Mouse (Mus musculus): ENCODE results near the gene Exoc6b. TPM values are rescaled to one million over a fixed set of nuclear protein-coding genes. Genes with fewer than 3 reads are reported as not detected.

The Exoc6b gene
- polyA plus RNA-seq, 1 experiment from 2014 or later, result 32.4 TPM

DNA sequence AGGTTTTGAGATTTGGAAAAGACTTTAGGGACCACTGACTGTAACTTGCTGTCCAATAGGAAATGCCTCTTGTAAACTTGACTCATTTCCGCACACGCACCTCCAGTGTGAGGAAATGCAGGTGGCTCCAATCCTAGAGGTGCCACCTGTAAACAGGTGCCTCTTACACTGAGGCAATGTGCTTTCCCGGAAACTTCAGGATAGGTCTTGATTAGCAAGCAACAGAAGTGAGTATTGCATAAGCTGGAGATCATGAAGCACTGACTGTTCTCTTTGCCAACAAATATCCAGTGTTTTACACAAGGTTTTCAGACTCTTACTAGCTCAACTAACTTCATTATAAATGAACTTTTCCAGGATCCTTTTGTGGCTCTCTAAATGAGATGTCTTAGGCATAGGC is 377.4 kb downstream of the Exoc6b start:
- H3K27me3 ChIP-seq, result no peaks in the 10 kb centered on the region
- in situ Hi-C loops (cut with MboI; ENCODE audit: low pct_unique_long_range_greater_than_20kb), result no loop called here
- CTCF ChIA-PET, result no interaction called here
- POLR2A ChIA-PET, result no interaction called here
- no peak for TF ChIP-seq CTCF (IDR thresholded peaks at IDR 0.05)
- DNase-seq (ENCODE audit: low read depth, low spot score) (no peak), ATAC-seq (no peak)

DNA sequence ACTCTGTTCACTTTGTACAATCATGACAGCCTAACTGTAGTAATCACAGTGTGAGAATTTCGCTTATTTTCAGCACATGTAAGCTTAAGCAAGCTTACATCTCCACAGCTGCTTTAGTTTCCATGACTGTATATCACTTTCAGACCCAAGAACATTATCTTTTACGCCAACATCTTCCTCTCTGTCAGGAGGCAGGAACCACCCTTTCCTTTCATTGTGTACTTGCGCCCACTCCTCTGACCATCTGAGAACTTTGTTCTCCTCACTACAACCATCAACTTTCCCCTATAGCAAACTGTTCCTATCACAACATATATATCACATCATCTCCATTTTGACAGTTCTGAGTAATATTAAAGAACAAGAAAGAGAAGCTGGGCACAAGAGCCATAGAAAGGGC is 391.5 kb downstream of the Exoc6b start:
- POLR2A ChIA-PET, result no interaction called here
- CTCF ChIA-PET, result no interaction called here
- no peak for ATAC-seq
- in situ Hi-C loops (cut with MboI; ENCODE audit: low pct_unique_long_range_greater_than_20kb), result no loop called here
- no peak for TF ChIP-seq CTCF (IDR thresholded peaks at IDR 0.05)
- no peaks in the 10 kb centered on the region for H3K27me3 ChIP-seq
- no peak for DNase-seq (ENCODE audit: low read depth, low spot score)

DNA sequence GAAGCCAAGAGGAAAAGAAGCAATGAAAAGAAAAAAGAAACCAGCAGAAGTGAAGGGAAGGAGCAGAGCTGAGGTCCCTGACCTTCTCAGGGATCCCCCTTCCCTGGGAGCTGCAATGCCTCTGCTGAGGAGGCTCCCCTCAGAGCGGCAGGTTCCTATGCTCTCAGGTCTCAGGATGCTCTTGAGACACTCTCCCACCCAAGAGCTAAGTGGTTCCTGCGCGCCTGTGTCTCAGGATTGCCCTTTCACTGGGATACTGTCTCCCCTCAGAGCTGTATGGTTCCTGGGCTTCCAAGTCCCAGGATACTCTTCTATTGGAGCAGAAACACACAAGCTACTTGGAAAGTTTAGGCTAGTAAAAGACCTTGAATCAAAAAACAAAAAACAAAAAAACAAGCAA is 394.4 kb downstream of the Exoc6b start:
- DNase-seq (ENCODE audit: low read depth, low spot score) (no peak), ATAC-seq (no peak)
- in situ Hi-C loops (cut with MboI; ENCODE audit: low pct_unique_long_range_greater_than_20kb), result no loop called here
- ChIA-PET POLR2A (no interaction called here), CTCF (interaction anchor here (1.2 kb wide), 1 partner anchor 56 kb away, joined by 3 read pairs; no protein-coding TSS in a partner anchor)
- no peak for TF ChIP-seq CTCF (IDR thresholded peaks at IDR 0.05)
- H3K27me3 ChIP-seq, result no peaks in the 10 kb centered on the region

DNA sequence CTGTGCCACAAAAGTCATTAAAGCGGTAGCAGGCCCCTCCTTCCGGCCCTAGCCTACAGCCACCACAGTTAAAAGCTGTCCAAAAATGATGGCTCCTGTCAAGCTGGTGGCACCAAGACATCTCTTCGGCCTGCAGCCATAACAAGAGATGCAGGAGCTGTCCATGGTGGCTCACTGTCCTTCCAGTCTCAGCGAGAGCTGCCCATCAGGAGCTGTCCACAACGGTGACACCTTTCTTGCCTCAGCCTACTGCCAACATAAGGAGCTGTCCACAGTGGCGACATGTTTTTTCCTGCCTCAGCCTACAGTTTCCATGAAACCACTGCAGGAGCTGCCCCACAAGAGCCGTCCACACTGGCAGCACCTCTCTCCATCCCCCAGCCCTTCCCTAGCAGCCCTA is 395.2 kb downstream of the Exoc6b start:
- in situ Hi-C loops (cut with MboI; ENCODE audit: low pct_unique_long_range_greater_than_20kb), result no loop called here

DNA sequence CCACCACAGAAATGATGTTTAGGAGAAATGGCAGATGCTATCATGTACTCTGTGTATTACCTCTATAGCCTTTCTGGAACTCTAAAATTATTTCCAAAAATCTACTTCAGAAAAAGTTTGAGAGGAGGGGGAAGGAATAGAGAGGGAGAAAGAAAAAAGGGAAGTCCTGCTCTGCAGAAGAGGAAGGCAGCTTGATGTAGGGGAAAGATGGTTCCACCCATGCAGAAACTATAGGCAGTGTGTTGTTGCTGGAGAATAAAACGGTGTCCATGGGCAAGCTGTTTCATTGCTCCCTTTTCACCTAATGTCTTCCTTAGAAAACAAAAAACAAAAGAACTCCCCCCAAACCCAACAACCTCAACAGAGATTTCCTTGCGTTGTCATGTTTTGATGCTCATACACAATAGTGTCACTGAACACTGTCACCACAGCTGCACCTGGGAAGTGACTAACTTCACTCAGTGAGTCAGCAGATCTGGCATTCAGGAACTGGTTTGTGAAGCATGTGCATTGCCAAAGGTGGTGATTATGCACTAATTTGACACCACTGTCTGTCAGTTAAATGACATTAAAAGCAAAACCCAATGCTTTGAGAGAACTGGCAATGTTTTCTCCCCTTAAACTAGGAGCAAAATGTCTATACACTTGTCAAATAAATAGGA is 407.7 kb downstream of the Exoc6b start:
- no peak for DNase-seq (ENCODE audit: low read depth, low spot score)
- in situ Hi-C loops (cut with MboI; ENCODE audit: low pct_unique_long_range_greater_than_20kb), result no loop called here
- ChIA-PET POLR2A (no interaction called here), CTCF (interaction anchor here (1.3 kb wide), 1 partner anchor 31 kb away, joined by 3 read pairs; no protein-coding TSS in a partner anchor)
- no peaks in the 10 kb centered on the region for H3K27me3 ChIP-seq
- TF ChIP-seq CTCF (IDR thresholded peaks at IDR 0.05), result no peak
- no peak for ATAC-seq

More for the DNA sequence above, 395.2 kb downstream of the Exoc6b start:
- ChIA-PET POLR2A (no interaction called here), CTCF (no interaction called here)
- no peaks in the 10 kb centered on the region for H3K27me3 ChIP-seq
- no peak for ATAC-seq
- no peak for TF ChIP-seq CTCF (IDR thresholded peaks at IDR 0.05)
- DNase-seq (ENCODE audit: low read depth, low spot score), result no peak

DNA sequence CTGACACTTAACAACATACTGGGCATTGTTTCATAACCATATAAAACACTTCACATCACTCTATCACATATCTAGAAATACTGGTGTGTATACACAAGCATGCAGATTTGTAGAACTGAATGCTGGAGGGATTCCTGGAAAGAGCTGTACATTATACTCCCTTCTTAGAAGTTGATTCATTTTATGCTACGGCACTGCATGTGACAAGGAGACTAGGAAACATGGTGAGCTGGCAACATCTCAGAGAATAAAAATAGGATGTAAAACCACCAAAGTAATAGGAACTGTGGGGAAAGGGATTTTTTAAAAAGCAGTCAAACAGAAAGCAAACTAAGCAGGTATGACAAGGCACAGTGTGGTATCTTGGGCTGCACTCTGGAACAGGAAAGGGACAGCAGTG is 408.3 kb downstream of the Exoc6b start:
- no peak for ATAC-seq
- in situ Hi-C loops (cut with MboI; ENCODE audit: low pct_unique_long_range_greater_than_20kb), result no loop called here
- ChIA-PET CTCF (interaction anchor here (1.3 kb wide), 1 partner anchor 32 kb away, joined by 3 read pairs; no protein-coding TSS in a partner anchor), POLR2A (no interaction called here)
- no peak for DNase-seq (ENCODE audit: low read depth, low spot score)
- TF ChIP-seq CTCF (IDR thresholded peaks at IDR 0.05), result no peak
- H3K27me3 ChIP-seq, result no peaks in the 10 kb centered on the region

DNA sequence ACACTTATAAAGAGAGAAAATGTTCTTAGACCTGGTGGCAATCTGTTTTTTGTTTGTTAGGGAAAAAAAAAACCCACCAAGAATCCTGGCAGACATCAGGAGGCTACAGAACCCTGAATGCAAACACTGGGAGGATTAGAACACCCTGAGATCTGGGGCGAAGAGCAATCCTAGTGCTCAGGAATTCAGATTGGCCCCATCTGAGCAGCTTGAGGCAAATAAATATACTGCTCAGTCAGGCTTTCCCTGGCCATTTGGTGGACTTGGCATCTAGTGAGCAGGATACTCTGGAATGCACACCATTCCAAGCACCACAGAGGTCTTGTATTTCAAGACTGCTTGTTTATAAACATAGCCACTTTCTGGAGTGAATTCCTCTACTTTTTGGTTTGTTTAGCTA is 412.2 kb downstream of the Exoc6b start:
- TF ChIP-seq CTCF (IDR thresholded peaks at IDR 0.05), result no peak
- in situ Hi-C loops (cut with MboI; ENCODE audit: low pct_unique_long_range_greater_than_20kb), result no loop called here
- ChIA-PET CTCF (no interaction called here), POLR2A (interaction anchor here (0.6 kb wide), 1 partner anchor 254 kb away, joined by 3 read pairs; no protein-coding TSS in a partner anchor)
- ATAC-seq (peak; percentile 88), DNase-seq (ENCODE audit: low read depth, low spot score) (peak; percentile 46)
- H3K27me3 ChIP-seq, result no peaks in the 10 kb centered on the region

DNA sequence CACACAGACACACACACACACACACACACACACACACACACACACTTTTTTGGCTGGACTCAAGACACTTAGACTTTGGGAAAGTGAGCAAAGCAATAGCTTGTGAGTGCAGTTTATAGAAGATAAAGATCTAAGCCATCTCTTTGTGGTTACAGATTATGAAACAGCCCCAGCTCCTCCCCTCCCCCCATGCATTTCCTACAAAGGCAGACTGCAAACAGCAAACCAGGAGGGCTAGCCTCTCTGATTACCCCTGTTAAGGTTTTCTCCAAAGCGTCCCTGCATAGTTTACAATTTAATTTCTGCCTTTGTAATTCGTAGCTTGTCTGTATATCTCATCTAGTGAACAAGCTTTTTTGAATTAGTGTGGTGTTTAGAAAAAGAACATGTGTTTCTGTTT is 412.6 kb downstream of the Exoc6b start:
- POLR2A ChIA-PET, result interaction anchor here (0.6 kb wide), 1 partner anchor 255 kb away, joined by 3 read pairs; no protein-coding TSS in a partner anchor
- H3K27me3 ChIP-seq, result no peaks in the 10 kb centered on the region
- no peak for DNase-seq (ENCODE audit: low read depth, low spot score)
- ATAC-seq, result no peak
- no peak for TF ChIP-seq CTCF (IDR thresholded peaks at IDR 0.05)
- CTCF ChIA-PET, result interaction anchor here (2.0 kb wide), 1 partner anchor 13 kb away, joined by 4 read pairs; no protein-coding TSS in a partner anchor
- in situ Hi-C loops (cut with MboI; ENCODE audit: low pct_unique_long_range_greater_than_20kb), result no loop called here

DNA sequence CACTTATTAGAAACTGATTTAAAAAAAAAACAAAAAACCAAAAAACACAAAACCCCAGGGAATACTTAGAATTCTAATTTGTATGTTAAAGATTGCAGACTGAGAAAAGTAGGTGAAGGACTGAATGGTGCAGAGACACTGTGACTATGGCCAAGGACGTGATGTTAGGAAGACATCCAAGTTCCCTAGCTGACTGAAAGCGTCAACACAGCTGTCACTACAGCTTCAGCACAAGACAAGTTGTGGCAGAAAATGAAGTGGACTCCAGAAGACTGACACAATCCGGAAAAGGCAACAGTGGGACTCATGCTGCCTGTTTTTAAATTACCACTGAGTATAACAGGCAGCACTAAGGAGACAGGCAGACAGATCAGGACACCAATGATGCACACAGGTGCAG is 417.4 kb downstream of the Exoc6b start:
- DNase-seq (ENCODE audit: low read depth, low spot score) (no peak), ATAC-seq (no peak)
- ChIA-PET CTCF (no interaction called here), POLR2A (interaction anchor here (0.6 kb wide), 1 partner anchor 84 kb away, joined by 3 read pairs; no protein-coding TSS in a partner anchor)
- no peak for TF ChIP-seq CTCF (IDR thresholded peaks at IDR 0.05)
- in situ Hi-C loops (cut with MboI; ENCODE audit: low pct_unique_long_range_greater_than_20kb), result no loop called here
- H3K27me3 ChIP-seq, result no peaks in the 10 kb centered on the region

DNA sequence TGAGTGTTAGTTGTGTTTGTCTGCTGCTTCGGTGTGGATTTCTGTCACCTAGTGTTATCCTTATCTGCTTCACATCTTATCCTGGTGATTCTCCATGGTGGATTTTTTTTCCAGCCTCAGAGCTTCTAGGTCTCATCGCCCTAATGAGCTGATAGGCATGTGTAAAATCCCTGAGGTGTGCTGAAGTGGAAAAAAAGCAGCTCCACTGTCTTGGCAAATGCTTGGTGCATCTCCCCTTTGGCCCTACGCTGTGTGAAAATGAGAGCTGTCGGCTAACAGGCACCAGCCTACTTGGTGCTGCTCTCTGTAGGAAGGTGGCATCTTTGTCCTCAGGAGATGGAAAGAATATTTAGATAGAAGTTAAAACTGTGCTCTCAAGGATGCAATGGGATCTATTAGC is 422.1 kb downstream of the Exoc6b start:
- no peaks in the 10 kb centered on the region for H3K27me3 ChIP-seq
- DNase-seq (ENCODE audit: low read depth, low spot score) (no peak), ATAC-seq (no peak)
- no peak for TF ChIP-seq CTCF (IDR thresholded peaks at IDR 0.05)
- POLR2A ChIA-PET, result no interaction called here
- CTCF ChIA-PET, result no interaction called here
- in situ Hi-C loops (cut with MboI; ENCODE audit: low pct_unique_long_range_greater_than_20kb), result no loop called here

DNA sequence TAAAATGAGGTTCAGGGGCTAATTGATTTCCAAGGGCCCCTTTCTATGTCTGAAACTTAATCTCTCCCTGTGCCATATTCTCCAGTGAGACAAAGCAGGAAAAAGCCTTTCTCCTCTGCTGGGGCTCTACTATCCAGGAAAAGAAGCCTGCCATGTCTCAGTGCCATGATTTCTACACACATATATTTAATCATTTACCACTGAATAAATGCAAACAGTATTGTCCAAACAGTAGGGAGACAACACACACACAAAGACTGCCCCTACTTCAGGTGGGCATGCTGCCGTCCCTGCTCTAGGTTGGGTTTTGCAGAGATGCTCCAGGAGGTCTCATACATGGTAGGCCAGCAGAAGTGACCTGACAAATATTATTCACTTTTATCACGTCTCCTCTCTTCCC is 422.6 kb downstream of the Exoc6b start:
- no peaks in the 10 kb centered on the region for H3K27me3 ChIP-seq
- no peak for ATAC-seq
- ChIA-PET POLR2A (no interaction called here), CTCF (no interaction called here)
- in situ Hi-C loops (cut with MboI; ENCODE audit: low pct_unique_long_range_greater_than_20kb), result no loop called here
- DNase-seq (ENCODE audit: low read depth, low spot score), result no peak
- no peak for TF ChIP-seq CTCF (IDR thresholded peaks at IDR 0.05)

DNA sequence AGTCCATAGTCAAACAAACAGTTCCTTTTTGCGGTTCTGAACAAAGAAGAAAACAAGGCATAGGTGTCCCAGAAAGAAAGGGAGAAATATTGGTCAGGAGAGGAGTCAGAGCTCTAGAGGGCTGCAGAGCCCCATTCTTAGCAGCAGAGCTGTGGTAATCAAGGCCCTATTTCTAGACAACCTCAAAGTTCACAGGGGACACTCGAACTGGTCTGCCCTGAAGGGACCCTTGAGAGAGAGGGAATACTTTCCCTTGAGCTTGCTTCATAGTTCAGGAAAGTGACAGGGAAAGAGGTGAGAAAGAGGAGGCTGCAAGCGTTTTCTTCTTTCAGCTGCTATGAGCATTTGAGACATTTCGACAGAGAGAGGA is 428.3 kb downstream of the Exoc6b start:
- in situ Hi-C loops (cut with MboI; ENCODE audit: low pct_unique_long_range_greater_than_20kb), result no loop called here
- ATAC-seq (no peak), DNase-seq (ENCODE audit: low read depth, low spot score) (no peak)
- no peaks in the 10 kb centered on the region for H3K27me3 ChIP-seq
- CTCF ChIA-PET, result interaction anchor here (1.4 to 1.5 kb wide), 2 partner anchors 13 to 14 kb away, joined by 3 to 6 read pairs; no protein-coding TSS in a partner anchor
- POLR2A ChIA-PET, result no interaction called here
- TF ChIP-seq CTCF (IDR thresholded peaks at IDR 0.05), result no peak
